Mouse (Mus musculus): ENCODE results near the gene Zbtb20.
"Not testable (repeated sequence)": the region's sequence is repeated elsewhere in the genome, so short reads cannot be mapped to it uniquely, and the experiment has no call there.

Gene Zbtb20

DNA sequence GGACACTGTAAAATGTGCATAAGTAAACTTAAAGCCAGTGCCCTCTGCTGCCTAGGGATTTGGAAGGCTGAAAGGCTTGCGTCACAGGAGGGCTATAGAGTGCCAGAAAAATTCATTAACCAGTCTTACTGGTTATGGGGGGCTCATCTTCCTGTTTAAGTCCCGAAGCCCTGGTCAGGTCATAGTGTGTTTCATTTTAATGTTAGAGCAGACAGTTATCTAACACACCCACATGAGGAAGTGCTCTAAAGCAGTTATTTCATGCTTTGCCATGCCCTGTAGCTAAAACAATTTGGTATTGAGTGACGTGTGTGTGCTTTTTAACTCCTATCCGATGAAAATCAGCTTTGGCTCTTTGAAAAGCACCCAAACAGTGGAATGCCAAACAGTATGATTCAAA, 34.3 kb downstream of the Zbtb20 start:
- no peak for DNase-seq (ENCODE audit: low spot score in 2 of 2)

DNA sequence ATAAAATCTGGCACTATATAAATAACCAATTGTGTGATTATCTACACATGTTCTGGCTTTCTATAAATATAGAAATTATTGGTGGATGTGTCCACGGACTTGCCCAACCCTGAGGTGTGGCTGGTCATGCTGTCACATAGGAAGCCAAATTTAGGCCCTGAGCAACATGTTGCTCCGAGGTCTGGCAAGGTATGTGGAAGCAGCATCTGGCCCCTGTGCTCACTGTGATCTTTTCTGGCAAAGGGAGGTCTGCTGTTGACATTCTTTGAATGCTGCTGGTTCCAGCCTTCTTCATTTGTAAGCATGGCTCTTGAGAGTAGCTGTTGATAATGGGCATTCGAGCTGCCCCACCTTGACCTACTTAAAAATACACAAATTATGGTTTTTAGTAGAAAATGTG, 35.0 kb downstream of the Zbtb20 start:
- DNase-seq (ENCODE audit: low spot score in 2 of 2) = no peak

DNA sequence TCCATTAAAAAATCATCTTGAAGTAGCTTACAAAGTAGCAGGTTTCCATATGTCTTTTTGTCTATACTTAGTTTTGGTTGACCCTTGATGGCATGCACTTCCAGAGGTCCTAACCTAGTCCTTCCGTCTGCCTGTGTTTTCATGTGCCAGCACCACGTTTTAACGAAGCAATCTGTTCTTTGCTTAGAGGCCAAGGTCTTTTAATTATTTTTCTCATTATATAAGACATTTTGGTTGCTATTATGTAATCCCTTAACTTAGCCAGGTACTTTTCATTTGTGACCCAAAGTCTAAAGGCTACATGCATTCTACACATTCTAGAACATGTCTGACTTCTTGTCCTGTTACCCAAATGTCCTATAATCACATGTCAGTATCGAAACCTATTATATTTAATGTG, 35.6 kb downstream of the Zbtb20 start:
- no peak for DNase-seq (ENCODE audit: low spot score in 2 of 2)

DNA sequence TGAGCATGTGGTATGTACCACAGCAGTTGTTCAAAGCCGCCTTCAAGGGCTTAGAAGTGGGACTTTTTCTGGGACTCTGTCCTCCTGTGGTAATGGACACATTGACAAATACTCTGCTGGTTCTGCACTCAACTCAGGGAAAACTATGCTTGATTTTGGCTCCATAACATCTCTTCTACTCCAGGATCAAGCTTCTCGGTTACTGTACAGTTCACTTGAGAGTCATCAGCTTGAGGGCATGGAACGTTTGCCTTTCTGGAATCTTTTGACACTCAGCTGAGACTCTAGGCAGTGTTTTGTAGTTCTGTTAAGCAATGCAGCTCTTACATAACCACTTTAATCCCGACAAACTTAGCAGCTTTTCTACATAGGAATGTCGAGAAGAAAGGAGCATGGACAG, 36.1 kb downstream of the Zbtb20 start:
- no peak for DNase-seq (ENCODE audit: low spot score in 2 of 2)

DNA sequence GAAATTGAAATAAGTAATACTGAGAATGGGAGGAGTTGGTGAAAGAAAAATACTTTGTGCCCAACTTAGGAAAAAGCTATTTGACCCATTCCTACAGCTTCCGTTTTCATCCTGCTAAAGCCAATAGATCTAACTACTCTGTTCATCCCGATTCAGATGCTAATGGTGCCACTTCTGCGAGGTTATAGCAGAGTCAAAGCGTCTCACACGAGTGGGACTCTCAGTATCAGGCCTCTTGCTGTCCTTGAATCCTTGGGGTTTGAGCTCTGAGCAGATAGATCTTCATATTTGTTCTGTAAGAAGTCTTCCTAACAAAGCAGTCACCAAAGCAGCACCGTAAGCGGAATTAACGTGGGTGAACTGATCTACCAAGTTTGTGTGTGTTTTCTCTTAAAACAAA, 37.6 kb downstream of the Zbtb20 start:
- DNase-seq (ENCODE audit: low spot score in 2 of 2) = no peak

DNA sequence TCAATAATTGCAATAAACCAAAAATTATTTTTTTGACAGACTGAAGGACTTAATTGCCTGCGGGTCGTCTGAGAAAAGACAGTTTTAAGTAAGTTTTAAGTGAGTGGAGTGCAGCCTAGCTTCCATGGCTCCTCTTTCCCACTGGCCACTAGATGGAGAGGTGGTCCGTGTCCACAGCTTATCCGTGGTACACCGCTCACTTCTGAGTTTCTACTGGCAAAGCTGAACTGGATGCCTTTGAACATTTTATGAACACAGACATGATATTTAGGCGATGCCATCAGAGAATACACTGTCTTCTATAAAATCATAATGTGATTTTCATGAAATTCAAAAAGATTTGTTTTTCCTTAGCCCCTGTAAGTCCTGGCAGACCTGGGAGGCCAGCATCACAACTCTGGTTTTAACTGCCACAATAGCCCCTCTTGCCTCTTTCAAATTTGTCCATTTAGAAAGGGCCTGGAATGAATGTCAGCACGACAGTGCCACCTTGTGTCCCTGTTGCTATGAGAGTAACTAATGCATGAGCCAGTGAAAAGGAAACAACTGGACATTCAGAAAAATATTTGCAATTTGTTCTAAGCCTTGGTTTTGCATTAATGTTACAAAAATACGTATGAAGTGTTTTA, 38.9 kb downstream of the Zbtb20 start:
- peak in 1 of 2 experiments; percentile 57 for DNase-seq (ENCODE audit: low spot score in 2 of 2)

DNA sequence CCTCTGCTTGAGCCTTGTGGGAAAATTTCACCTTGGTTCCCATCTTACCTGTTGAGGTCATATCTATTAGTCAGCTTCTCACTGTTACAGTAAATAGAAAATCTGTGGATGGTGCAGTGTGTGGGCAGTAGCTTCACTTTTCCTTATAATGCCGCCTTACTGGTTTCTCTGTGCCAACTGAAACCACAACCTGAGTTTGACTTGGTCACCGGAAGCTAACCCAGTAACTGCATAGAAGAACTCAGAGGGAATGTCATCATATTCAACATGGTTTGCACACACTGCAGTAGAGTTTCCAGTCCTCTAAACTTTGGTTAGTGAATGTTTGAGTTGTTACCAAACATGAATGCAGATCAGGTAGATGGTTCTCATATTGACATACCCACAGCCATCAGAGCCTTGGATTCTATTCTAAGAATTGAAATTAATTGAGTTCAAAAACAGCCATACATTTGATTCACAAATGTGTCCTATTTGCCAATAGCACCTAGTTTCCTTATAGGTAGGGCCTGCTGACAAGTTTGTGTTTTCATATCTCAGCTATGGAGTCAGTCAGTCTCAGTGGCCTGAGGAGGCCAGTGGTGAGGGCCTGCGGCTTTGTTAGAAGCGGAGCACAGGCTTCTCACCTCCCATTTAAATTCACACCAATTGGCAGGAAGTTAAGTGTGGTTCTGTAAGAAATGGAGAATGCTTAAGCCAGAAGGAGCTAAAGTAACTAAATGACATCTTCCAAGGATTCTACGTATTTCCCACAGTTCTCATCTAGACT, 44.5 kb downstream of the Zbtb20 start:
- no peak for DNase-seq (ENCODE audit: low spot score in 2 of 2)

DNA sequence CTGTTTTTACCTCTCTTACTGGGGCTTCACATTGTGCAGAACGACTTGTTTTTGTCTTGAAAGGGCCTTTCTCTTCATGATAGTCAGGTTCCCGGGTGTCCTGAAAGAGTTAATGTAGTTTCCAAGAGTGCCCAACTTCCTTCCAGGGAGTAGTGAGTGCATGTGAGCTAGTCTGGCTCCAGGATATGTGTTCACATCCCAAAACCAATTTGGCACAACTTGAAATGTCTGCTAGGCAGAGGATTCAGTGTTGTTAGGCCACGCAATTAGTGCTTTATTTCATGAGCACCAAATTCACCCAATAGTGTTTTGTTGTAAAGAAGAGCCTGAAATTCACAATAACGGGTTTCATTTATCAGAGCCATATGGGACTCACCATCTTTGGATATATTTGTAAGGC, 45.8 kb downstream of the Zbtb20 start:
- no peak for DNase-seq (ENCODE audit: low spot score in 2 of 2)

DNA sequence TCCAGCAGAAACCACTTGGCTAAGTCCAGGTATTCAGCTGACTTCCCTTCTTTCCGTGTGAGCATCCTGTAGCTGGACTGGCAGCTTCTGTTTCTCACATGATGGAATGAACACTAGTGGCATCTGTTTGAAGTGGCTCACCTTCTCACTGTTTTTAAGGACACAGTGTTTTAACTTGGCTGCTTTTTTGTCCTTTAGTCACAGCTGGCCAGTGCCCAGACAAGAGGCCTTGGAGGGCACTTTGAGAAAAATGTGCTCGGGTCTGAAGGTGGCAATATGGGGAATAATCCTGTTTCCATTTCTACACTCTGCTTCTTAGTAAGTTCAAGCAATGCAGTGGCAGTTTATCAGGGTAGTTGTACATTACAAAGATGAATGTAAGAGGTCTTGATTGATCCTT, 62.5 kb downstream of the Zbtb20 start:
- no peak for DNase-seq (ENCODE audit: low spot score in 2 of 2)

DNA sequence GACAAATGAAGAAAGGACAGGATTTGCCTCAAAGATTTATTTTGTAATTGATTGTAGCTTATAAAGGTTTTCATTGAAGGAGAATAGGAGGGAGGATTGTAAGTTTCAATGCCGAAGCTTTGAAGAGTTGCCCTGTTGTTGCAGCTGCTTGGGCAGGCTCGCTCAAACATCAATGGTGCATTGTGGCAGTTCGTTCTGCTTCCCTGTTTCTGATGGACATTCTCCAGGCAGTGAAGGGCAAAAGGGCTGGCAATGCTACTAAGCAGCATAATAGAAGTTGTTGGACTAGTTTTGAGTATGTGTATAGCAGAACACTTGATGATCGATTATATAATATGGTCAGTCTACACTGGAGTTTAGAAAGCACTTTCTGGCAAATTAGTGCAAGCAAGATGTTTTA, 71.3 kb downstream of the Zbtb20 start:
- DNase-seq (ENCODE audit: low spot score in 2 of 2) = no peak

DNA sequence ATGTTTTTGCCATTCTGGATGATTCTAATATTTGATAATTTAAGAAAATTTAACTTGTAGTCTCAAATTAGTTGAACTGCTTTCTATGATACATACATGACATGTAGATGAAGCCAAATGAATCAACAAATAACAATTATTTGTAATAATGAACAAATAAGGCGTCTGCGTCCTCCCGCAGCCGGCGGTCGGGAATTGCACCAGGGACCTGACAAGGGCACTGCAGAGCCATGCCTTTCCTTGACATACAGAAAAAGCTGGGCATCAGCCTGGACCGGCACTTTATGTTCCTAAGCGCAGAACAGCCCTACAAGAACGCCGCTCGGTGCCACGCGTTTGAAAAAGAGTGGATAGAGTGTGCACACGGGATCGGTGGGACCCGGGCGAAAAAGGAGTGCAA, 79.7 kb downstream of the Zbtb20 start:
- DNase-seq (ENCODE audit: low spot score in 2 of 2) = not testable (repeated sequence)

DNA sequence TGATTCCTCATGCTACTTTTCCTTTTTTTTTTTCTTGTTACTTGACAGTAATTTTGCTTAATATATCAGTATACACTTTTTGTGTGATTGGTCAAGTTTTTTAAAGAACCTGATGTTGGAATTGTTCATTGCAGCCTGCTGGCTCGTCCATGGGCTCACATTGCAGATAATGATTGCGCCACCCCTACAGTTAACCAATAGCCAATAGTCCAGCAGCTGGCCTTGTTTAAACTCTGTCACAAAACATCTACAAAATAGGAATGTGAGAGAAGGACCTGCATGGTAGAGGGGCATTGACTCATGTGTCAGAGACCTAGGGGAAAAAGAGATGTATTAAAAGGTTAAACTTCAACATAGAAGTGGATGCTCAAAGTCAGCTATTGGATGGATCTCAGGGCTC, 97.2 kb downstream of the Zbtb20 start:
- no peak for DNase-seq (ENCODE audit: low spot score in 2 of 2)

DNA sequence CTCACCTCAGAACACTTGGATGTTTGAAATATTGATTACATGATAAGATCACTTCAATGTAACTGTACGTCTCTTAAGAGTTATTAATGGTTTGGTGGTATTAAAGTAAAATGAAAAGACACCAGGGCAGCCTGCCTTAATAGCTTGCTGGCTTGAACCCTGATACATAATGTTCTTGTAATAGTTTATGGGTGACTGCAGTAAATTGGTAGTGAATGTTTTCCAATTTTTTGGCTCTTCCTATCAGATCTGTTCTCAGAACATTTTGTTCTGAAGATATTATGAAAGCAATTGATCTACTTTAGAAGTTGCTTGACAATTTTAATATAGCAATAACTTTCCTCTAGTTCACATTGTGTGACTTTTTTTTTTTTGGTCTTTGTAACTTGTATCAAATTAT, 123.2 kb downstream of the Zbtb20 start:
- DNase-seq (ENCODE audit: low spot score in 2 of 2) = no peak

DNA sequence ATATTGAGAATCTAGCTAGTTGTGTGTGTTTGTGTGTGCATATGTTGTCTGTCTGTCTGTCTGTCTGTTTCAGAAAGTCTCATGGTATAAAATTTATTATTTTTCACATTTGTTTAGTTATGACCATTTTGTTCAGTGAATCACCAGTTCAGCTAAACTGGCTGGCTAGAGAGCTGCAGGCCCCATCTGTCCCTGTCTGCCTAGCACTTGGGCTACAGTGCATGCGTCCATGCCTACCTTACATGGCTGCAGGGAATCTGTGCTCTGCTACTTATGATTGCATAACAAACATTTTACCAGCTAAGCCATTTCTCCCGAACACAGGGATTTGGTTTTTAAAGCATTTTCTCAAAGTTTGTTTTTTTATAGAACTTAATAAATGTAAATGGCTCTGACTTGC, 150.7 kb downstream of the Zbtb20 start:
- no peak for DNase-seq (ENCODE audit: low spot score in 2 of 2)

DNA sequence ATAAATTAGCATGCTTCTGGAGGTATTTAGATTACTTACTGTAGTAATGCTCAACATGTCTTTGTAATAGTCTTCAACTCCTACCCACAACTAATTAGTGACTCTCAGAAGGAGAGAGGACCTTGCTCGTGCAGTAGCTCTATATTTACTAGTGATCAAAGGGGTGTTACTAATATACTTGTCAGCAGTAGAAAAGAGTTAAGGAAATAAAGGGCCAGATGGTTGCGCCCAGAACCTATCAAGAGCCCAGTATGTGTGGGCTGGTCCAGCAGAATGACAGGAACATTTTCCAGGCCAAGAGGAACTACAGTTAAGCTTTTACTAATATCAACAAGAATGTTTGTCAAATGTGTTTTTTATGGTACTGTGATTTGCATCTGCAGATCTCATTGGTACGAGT, 153.6 kb downstream of the Zbtb20 start:
- no peak for DNase-seq (ENCODE audit: low spot score in 2 of 2)

DNA sequence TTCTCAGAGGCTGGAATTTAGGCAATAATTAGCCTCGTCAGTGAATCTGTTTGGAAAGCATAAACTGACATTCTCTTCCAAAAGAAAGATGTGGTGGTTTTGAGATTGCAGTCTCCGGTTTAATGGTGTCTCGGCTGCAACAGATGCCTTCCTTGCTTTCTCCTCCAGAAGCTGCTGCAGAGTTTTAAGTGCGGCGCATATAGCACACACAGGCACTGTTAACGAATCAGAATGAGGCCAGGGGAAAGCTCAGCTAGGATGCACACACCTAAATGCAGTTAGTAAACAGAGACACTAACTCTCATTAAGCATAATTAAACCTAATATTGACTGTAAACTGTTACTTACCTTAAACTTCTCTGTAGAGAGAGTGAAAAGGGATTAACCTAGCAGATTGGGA, 160.0 kb downstream of the Zbtb20 start:
- DNase-seq (ENCODE audit: low spot score in 2 of 2) = no peak

DNA sequence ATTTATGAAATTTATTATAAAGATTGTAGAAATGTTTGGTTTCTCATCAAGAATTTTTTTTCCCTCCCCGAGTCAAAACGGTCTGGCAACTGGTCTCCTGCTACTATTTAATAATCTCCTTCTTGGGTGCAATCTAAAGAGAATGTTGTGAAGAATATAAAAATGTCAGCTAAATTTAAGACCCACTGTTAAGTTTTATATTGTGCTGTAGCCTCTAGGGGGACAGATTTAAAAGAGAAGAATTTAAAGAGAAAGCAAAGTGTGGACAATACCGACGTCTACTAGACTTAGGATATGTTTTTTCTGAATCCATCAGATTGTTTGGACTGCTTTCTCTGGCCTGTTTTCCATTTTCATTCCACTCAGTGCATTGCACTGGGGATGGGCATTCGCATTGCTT, 160.8 kb downstream of the Zbtb20 start:
- no peak for DNase-seq (ENCODE audit: low spot score in 2 of 2)

DNA sequence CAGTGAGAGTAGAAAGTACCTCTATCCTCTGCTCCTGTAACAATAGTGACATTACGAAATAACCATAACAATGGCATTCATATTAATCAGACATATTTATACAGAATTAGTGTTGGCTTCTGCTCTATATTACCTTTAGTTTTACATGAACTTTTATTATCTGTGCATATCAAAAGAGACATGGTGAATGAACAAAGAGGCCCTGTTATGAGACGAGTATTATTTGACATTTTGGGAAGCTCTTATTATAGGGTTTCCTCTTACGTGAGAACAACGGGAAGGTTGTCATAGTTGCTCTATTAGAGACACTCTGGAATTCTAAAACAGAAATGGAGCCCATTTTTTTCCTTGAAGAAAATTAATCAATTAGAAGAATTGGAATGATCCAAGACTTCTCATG, 161.6 kb downstream of the Zbtb20 start:
- no peak for DNase-seq (ENCODE audit: low spot score in 2 of 2)

DNA sequence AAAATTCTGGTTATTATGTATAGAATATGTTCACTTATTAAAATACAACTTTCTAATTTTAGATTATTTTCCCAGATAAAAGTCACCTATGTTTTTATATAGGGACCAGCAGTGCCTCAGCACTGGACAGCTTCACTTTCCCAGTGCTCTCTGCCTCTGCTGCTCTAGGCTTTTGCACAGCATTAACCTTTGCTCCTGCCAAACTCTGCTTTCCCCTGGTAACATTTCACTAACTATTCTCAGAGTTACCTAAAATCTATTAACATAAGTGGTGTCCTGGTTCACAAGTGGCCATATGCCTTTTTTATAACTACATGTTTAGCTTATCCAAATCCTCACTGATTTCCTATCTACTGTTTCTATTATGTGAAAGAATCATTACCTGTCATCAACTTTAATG, 169.9 kb downstream of the Zbtb20 start:
- no peak for DNase-seq (ENCODE audit: low spot score in 2 of 2)

DNA sequence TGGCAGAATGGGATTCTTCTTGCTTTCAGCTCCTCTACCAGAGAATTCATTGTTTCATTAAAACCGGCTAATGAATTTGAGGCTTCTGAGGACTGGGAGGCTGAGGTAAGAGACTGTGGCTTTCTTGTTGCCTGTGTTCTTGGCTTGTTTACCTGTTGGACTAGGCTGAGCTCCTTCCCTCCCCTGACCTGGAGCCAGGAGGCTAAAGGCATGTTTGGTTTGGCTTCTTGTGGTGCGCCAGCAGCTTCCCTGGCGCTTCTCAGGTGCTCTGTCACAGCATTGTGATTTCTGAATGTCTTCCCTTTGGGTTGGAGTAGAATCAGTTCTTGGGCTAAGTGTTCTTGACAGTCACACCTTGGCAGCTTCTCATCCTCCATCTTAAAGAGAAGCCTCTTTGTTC, 171.0 kb downstream of the Zbtb20 start:
- DNase-seq (ENCODE audit: low spot score in 2 of 2) = no peak

DNA sequence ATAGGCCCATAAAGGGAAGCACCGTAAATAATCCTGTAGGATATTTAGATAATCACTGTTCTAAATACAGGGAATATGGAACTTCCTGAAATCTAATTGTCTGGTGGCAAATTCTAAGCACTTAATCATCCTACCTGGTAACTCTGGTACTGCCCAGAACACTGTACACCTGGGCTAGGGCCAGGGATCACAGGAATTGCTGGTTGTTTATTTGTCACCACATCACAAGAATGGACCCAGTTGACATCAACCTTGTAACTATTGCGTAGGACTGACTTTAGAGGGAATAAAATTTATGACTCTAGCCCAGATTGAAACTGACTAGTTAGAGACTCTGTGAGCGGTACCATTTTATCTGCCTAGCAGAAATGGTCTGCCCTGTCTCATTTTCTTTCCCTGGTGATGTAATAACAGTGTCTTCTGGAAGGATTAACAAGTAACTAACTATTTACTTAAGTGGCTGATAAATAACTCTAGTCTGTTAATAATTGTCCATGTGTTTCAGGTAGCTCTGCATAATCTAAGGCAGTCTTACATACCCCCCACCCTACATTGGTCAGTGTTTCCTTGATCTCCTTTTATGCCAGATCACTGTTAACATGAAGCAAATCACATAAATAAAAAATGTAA, 194.1 kb downstream of the Zbtb20 start:
- DNase-seq (ENCODE audit: low spot score in 2 of 2) = no peak

DNA sequence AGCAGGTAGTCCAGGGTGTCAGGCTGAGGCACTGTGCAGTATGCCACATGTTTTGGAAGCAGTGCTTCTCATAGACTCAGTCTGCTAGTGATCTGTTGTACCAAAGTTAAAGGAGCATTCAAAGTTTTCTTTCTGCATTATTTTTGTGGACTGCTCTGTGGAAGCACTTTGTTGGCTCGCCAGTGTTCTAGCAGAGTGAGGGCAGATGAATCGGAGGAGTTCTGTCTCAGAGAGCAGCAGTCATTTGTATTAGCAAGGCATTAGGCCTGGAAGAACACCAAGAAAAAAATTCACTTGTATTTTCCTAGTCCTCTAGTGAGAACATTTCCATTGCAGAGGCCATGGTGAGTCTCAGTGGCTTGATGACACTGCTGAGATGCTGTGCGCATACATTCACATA, 196.2 kb downstream of the Zbtb20 start:
- no peak for DNase-seq (ENCODE audit: low spot score in 2 of 2)

DNA sequence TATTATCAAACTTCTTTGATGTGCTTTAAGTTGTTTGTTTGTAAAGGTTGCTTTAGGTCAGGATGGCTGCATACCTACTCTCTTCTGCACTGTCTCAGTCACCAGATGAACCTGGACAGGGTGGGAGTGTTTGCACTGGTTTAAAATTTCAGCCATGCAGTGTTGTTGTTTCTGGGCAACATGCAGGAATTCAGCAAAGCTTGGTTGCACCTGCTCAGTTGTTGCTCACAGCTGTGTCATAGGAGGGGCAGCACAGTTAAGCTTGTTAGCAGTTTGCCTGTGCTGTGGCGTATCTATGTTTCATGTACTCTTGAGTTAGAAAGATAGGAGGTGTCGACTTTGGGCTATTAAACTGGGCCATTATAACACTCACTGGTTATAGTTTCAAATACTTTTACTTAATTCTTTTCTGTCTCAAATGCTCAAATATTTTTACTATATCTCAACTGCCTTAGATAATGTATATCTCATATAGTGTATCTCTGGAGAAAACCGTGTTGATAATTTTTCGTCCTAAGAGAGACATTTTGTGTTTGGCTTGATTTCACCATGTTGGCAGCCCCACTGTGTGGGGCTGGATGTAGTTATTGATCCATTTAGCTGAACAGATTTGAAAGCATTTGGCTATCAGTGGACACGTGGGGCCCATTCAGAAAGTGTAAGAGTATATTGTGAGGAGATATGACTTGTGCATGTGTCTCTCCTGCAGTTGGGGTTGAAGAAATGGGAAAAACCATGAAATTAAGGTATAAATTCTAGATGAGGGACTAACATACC, 197.3 kb downstream of the Zbtb20 start:
- DNase-seq (ENCODE audit: low spot score in 2 of 2) = no peak

Measured in spleen, postnatal 10 days (tissue).